Mouse (Mus musculus) hindlimb bud, embryonic 11.5 days (tissue): ENCODE measurements around the gene Osbpl2.
"Not testable (repeated sequence)": the region's sequence is repeated elsewhere in the genome, so short reads cannot be mapped to it uniquely, and the experiment has no call there.

Experiments used
- DNase-seq: peaks from one replicate; pipeline ENCODE4 v3.0.0-alpha.2; 2012; ENCODE audit warnings: low read depth, low spot score; ENCODE audit errors: extremely low spot score

Osbpl2 gene

DNA sequence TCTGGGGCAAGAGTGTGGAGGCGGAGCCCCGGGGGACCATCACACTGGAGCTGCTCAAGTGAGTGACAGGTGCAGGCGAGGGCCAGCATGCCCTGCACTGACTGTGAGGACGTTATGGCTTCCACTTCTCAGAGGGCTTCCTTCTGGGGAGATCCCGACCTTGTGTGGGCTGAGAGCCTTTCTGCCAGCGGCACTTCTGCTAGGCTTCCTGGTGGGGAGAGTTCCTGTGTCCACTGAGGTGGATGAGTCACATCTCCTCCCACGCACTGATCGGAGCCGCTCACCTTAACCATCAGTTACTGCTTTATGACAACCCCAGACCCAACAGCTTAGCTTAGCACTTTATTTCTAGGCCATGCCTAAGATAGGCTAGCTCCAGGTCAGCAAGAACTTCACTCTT lies 29.4 kb downstream of the Osbpl2 start:
- no peak for DNase-seq

DNA sequence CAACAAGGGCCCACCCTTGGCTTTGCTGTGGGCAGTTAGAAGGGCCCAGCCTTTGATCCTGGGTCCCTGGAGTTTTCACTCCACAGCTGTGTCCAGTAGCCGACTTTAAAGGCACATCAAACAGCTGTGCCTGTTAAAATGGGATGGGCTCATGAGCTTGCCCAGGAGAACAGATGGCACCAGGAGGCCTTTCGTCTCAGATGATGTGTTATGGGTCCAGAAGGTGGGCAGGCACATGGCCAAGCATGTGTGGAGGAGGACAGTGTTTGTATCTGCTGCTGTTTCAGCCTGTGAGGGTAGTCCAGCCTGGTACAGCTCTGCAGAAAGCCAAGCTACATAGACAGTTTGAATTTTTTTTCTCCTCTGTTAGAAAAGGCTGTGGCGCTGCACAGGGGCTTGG lies 35.7 kb downstream of the Osbpl2 start:
- no peak for DNase-seq

DNA sequence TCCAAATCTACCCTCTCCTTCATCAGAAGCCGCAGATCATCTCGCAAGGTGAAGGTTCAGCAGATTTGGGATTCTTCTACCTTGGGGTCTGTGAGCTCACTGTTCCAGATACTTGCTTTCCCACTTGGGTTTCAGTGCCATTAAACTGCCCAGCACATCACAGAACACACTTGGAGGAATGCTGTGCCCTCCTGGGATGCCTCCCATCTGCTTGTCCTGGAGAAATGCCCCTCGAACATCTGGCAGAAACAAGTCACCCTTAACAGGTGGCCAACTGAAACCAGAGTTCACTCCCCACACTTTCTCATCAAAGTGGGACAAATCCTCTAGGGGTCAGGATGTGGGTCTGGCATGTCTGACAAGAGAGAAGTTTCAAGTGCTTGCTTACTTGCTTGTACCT lies 39.5 kb downstream of the Osbpl2 start:
- no peak for DNase-seq

DNA sequence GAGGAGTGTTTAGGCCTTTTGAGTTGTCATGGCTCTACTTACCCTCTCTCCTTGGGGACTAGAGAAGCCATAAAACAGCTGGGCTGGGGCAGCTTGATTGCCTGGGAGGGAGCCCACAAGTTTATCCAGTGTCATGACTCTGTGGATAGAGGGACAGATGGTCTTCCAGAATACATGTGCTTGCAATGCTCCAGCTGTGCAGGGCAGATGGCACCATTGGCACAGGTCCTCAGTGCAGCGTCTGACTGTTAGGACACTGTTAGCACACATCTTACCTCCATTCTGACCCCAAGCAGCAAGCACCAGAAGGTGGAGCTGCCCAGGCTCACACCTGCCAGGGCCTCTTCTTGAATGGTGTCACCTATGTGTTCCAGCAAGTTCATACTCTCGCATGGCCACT lies 46.7 kb downstream of the Osbpl2 start:
- DNase-seq = no peak

DNA sequence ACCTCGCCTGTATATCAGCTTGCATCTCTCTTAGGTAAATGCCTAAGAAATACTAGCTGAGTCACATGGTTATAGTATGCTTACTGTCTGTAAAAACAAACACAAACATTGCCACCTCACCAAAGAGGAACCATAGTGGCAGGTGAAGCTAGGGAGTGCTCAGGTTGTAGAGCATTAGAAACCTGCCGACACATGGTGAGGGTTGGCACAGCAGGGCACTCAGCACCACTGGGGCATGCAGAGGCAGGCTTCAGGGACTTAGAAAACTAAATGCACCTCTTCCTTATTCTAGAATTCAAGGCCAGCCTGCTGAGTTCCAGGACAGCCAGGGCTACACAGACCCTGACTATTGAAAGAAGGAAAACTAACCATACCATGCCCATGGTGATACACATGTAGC lies 47.8 kb downstream of the Osbpl2 start:
- DNase-seq = no peak

DNA sequence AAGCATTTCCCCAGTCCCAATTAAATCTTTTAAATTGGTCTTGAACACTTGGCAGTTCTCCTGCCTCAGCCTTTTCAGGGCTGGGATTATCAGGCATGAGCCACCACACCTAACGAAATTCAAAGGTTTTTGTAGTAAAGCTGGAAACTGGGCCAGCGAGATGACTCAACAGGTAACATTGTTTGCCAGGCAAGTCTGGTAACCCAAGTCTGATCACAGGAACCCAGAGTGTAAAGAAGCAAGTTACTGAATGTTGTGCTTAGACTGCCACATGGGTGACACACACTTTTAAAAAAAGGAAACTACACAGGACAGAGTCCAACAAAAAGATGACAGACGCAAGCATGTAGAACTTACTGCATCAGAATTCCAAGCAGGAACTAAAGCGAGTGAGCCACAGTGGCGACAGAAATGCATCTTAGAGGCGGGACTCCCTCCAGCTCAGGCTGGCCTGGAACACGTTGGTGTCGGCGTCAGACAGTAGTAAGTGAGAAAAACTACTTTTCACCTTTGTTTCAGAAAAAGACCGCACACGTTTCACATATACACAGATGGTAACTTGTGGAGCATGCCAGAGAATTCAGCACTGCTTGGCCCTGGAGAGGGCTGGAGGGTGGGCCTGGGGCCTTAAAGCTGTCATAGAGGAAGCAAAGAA lies 51.2 kb downstream of the Osbpl2 start:
- DNase-seq = no peak

DNA sequence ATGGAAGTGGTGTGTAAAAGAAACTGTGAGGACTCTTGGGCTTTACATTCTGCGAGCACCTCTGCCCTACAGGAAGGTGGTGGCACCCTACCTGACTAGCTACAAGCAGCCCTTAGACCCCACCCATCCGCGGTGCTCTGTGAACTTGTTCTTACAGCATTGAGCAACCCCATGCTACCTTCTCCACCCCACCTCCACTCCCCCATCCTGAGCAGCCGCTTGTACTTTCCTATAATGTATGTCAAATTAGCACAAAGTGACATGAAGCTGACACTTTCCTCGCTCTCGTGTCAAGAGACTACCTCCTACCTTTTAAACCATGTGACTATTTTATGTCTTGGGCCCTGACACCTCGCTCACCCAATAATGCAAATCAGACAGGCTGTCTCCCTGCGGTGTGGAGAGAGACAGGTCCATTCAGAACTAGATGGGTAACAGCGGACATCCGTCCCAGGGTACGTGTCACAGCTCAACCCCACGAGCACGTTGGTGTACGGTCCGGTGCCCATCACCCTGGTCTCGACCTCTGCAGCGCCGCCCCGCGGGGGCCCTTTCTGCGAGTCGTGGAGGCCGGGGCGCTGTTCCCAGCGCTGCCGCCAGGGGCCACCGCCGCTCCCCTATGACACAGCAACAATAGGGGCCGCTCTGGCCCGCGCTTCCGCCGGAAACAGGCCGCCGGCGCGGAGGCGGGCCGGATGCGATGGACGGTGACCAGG lies 51.9 kb downstream of the Osbpl2 start, which contains the start of gene Adrm1:
Adrm1 (plus strand) TSS at position 680 of the 716 bp plus-strand sequence.
- DNase-seq = peak; percentile 68

DNA sequence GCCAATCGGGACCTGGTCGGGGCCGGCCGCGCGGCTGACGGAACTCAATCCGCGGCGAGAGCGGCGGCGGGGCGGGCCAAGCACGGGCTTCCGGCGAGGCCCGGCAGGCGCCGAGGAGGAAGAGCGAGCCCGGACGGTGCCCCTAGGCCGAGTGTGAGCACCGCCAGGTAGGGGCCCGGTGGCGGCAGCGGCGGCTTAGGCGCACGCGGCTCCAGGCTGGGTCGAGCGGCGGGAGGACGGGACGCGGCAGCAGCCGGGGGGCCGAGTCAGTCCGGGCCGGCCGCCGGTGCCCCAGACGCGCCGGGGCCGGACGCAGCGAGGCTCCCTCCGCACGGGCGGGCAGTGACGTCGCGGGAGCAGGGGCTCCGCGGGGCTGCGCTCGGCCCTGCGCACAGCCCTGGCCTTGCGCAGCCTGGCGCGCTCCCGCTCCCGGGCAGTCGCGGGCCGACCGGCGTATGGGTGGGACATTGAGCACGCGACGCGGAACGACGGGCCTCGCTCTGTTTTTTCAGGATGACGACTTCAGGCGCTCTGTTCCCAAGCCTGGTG lies 52.5 kb downstream of the Osbpl2 start:
- no peak for DNase-seq

DNA sequence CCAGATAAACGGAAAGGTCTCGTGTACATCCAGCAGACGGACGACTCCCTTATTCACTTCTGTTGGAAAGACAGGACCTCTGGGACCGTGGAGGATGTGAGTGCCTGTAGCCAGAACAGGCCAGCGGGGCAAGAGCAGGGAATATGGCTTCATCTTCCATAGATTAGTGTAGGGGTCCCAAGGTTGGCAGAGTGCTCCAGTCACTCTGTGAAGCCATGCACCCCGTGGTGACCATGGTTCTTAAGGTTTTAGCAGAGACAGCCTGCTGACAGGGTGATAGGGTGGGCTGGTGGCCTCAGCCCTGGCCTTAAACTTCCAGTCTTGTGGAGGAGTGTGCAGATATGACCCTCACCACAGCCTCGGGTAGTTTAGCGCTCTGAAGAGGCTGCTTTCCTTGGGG lies 53.0 kb downstream of the Osbpl2 start:
- no peak for DNase-seq

DNA sequence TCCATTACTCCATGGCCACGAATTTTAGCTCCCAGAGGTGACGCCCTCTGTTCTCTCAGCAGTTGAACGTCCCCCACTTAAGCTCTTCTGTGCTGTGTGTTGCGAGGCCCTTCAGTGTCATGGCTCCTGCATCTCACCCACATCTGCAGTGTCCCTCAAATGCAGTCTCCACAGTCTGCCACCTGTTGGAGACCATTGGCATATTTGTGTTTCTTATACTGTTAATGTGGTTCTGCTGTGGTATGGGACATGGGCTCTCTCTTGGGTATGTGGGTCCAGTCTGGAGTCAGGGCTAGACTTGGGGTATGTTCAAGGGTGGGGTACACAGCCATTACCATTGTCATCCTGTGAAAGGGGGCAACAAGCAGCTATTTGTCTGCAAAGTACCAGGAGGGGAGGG lies 54.1 kb downstream of the Osbpl2 start:
- no peak for DNase-seq

DNA sequence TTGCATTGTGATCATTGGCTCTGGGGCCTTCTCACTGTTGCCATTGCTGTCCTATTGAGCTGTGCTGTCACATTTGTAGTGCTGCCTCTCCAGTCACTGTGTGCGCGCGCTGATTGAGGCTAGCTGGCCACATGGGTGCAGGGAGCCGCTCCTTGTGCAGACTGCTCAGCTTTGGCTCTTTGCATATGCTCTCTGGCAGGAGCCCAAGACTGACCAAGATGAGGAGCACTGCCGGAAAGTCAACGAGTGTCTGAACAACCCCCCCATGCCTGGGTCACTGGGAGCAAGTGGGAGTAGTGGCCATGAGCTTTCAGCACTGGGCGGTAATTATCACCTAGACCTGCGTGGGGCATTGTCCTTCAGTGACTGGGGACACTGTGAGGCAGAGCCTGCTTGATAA lies 54.6 kb downstream of the Osbpl2 start:
- DNase-seq = not testable (repeated sequence)

DNA sequence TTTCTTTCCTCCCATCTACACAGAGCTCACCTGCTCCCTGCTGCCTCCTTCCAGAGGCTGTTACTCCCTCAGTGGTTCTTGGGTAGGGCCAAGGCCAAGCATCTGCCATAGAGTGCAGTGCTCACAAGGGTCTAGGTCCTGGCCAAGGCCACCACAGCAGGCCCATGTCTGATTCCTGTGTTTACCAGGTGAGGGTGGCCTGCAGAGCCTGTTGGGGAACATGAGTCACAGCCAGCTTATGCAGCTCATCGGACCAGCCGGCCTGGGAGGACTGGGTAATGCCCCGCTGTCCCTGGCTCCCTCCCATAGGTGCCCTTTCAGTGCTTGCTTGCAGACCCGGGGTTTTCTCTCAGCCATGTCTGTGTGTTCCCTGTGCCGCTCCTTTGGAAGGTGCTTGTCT lies 55.0 kb downstream of the Osbpl2 start:
- DNase-seq = no peak

DNA sequence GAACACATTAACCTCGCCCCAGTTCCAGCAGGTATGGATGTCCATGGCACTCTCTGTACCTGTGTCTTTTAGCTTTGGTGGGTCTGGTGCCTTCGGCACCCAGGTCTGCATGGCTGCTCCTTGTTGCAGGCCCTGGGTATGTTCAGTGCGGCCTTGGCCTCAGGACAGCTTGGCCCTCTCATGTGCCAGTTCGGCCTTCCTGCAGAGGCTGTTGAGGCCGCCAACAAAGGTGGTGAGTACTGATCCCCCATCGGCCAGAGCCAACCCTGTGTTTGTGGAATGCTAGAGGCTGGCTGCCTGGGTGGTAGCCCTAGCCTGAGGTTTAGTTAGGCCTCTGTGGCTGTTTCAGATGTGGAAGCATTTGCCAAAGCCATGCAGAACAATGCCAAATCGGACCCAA lies 56.6 kb downstream of the Osbpl2 start:
- DNase-seq = no peak

DNA sequence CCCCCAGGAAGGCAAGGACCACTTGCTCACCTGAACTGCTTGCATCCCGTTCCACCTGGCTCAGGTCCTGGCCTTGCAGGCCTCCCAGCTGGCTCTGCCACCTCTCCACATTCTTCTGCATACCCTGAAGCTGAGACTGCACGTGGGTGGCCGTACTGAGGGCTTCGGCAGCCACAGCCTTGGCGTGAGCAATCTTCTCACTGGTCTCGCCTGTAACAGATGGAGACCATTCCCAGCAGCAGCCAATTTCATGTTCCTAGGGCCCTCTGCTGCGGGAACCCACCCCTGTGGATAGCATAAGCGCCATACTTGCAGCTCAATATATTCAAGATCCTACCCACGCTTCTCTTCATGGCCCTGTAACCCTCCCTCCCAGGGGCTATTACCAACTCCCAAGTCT lies 62.4 kb downstream of the Osbpl2 start:
- no peak for DNase-seq

DNA sequence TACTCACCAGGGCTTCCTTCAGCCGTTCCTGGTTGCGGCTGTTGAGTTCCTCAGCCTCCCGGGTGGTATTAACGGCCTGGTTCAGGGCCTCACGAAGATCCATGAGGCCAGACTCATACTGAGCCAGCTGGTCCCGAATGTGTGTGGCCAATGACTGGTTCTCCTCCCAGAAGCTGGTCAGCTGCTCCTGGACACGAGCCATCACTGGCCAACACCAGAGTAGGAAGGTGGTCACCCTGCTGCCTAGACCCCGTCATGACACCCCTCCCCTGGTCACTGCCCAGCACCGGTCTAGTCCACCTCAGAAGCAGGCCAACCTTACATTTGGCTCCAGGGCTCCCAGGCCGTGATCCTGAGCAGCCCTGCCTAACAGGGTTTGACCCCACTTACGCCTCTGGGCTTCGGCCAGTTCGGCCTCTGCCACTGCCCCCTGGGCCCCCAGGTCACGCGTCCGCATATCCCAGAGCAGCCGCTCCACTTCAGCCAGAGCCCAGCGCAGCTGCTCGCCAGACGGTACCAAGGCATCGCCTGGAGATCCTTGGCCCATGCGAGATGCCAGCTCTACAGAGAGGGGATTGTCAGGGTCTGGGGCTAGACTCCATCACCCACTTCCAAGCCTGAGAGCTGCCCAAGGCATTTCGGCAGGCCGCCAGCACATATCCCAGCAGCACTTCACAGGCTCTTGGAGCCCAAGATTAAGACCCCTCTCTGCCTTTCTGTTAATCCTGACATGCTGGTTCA lies 65.1 kb downstream of the Osbpl2 start:
- DNase-seq = no peak

DNA sequence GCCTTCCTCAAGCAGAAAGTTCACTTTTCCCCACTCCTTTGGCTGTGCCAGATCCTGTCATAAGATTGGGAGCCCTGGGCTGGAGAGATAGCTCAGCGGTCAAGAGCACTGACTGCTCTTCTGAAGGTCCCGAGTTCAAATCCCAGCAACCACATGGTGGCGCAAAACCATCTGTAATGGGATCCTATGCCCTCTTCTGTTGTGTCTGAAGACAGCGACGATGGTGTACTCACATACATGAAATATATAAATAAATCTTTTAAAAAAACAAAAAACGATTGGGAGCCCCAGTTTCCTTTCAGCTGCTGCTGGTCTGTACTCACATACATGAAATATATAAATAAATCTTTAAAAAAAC lies 65.6 kb downstream of the Osbpl2 start:
- DNase-seq = no peak

DNA sequence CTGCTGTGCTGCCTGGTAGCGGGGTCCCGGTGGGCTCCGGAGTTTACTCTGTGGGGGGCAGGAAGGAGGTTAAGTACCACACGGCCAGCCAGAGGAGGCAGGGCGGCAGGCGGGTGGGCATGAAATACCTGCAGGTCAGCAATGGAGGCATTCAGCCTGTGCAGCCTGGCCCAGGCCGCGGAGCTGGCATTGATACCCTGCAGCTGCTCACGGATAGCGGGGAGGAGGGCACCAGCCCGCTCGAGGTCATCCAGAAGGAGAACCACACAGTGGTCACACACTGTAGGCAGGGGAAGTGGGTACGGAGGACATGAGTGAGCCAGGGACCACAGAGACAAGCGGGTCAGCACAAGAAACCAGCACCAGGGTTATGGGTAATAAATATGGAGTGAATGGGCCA lies 66.6 kb downstream of the Osbpl2 start:
- DNase-seq = no peak

DNA sequence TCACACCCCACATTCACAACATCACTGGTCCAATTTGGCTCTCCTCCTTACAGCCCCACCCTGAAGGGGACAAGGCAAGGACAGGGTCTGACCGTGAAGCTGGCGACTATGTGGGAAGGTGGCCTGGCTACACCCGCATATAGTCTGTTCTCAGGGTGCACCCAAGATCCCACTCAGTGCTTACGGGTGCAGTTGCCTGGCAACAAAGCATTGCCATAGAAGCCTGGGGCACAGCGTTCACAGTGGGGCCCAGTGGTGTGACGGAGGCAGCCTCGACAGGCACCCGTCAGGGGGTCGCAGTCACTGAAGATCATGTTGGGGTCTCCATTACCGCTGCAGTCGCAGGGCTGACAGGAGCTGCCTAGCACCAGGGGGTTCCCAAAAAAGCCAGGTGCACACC lies 68.3 kb downstream of the Osbpl2 start:
- DNase-seq = no peak

DNA sequence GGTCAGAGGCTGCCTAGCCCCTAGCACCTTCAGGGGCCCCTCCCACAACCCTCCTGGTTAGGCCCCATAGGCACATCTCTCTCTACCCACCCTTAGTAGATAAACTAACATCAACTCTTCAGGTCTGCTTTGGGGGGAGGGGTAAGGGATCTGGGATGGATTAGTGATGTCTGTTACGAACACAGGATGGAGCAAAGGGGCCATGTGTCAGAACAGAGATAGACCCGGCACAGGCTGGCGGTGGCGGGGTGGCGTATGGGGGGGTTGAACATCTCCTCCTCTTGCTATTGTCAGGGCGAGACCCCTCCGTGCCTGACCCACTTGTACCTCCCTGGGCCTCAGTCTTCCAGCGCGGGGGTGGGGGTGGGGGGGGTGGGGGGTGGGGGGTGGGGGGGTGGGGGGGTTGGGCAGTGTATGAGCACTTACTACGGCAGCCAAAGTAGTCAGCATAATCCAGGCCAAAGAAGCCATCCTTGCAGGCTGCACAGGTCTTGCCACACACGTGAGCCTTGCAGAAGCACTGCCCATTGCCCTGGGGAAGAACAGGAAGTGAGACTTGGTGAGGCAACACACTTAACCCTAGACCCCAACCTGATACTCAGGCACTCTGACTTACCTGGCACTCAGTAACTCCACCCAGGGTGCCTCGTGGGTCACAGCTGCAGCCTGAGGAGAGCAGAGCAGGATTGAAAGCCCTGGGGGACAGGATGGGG lies 77.7 kb downstream of the Osbpl2 start:
- no peak for DNase-seq

DNA sequence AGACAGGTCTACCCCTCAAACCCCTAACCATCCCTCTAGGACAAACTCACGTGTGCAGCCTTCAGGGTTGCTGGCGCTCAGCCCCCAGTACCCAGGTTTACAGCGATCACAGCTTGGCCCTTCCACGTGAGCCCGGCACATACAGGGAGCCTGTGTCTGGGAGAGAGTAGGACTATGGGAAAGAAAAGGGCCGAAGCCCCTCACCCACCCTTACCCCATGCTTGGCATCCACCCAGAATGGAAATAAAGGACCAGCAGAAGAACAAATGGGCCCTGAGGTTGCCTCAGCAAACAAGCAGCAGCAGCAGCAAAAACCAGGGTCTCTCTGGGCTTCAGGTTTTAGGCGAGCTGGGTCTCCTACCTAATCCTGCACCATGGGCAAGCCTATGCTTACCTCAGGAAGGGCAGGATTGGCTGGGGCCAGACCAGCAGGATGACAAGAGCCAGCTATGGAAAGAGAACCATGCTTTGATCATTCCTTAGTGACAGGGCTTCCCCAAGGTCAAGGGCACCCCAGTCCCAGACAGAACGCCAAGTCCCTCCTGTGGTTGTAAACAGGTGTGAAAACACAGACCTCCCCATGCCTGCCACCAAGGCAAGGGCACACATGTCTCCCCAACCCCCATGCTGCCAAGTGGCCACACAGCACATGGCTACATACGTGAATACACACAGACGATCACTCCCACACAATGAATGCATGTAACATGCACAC lies 78.4 kb downstream of the Osbpl2 start:
- no peak for DNase-seq

DNA sequence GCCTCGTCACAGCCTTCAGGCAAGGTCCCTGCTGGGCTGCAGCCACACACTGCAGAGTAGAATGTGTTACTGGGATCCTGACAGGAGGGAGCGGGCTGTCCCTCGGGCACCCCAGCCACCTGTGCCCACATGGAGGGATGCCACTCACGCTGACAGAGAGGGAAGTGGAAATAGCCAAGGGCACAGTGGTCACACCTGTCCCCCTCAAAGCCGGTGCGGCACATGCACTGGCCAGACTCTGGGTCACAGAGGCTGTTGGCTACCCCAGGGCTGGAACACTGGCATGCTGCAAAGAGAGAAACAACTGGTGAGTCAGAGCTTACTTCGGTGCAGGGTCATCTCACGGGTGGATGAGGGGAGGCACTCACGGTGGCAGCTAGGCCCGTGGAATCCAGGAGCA lies 79.7 kb downstream of the Osbpl2 start:
- DNase-seq = no peak
